10 mouse cellular contexts compared by ENCODE assay signal in the genomic region with DNA sequence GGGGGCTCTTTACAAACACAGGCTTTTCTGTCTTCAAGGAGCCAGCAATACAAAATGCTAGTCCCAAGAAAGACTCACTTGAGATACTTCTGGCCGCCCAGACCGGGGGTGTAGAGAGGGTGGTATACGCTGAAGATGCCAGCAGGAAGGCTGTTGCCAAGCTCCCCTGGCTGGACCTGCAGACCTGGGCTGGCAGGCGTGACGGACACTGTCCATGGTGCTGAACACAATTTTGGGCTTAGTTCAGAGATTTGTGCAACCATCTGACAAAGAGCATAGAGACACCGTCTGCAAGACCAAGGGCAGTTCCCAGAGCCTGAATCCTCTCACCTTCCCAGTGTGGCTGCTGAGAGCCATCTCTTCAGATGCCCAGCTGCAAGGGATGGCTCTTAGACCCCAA. TPM values are rescaled to one million over a fixed set of nuclear protein-coding genes. Genes with fewer than 3 reads are reported as not detected.
DNase-seq lines count a peak whose midpoint lies in the region; ATAC-seq lines count a peak whose summit lies in the region.
"Had no signal": no experiment of that assay in that cellular context is flagged by ENCODE, and none has a peak within 500 bp of the region (broad histone marks: within the 10 kb centered on the region; RNA-seq: fewer than 3 reads in every experiment).

No protein-coding gene starts in this region.

- no peak overlapping the region for H3K9ac ChIP-seq in kidney, embryonic 16.5 days (replicated peaks; ENCODE audit: low read length)
- H3K9ac ChIP-seq: embryonic facial prominence, embryonic 12.5 days; stomach, embryonic 15.5 days had no signal

- no peaks in the 10 kb centered on the region for H3K4me1 ChIP-seq in kidney, embryonic 16.5 days (ENCODE audit: insufficient read depth, low read length)
- H3K4me1 ChIP-seq: embryonic facial prominence, embryonic 12.5 days; stomach, embryonic 15.5 days had no signal

- H3K9me3 ChIP-seq in kidney, embryonic 16.5 days (ENCODE audit: low read length), result no peaks in the 10 kb centered on the region
- H3K9me3 ChIP-seq: embryonic facial prominence, embryonic 12.5 days; stomach, embryonic 15.5 days had no signal

- peak; percentile 42 to 63 for DNase-seq in layer of hippocampus, postnatal 10 days (ENCODE audit: low spot score in 2 of 2)
- DNase-seq in layer of hippocampus, adult 18-20 months (ENCODE audit: low spot score in 2 of 2), result no peak
- peak; percentile 38 for DNase-seq in Muller cell, postnatal 12 days (ENCODE audit: inconsistent ontology term)
- DNase-seq in c-Kit-positive CD71-positive TER-119-negative erythroid progenitor cells, embryonic 14.5 days (ENCODE audit: low read depth), result peak; percentile 34
- DNase-seq in ovary, adult 18-20 months (ENCODE audit: low spot score), result peak; percentile 6
- no peak for DNase-seq in left cerebral cortex, postnatal 14 days (ENCODE audit: low spot score in 2 of 2)

- H3K36me3 ChIP-seq in kidney, embryonic 16.5 days (ENCODE audit: insufficient read depth, low read length), result no peaks in the 10 kb centered on the region
- H3K36me3 ChIP-seq: embryonic facial prominence, embryonic 12.5 days; stomach, embryonic 15.5 days had no signal

- no peak overlapping the region for H3K27ac ChIP-seq in kidney, embryonic 16.5 days (ENCODE audit: low read length)
- H3K27ac ChIP-seq: embryonic facial prominence, embryonic 12.5 days; stomach, embryonic 15.5 days had no signal

- WGBS in kidney, embryonic 16.5 days, result 20% methylated on average over 6 of the region's 6 CpGs

- peak; percentile 61; the same call in 1 of the 2 replicates for ATAC-seq in kidney, embryonic 16.5 days (ENCODE audit: low FRiP score, low TSS enrichment)
- ATAC-seq in activated CD4-positive, CD25-positive, alpha-beta regulatory T cell, adult 4 months, result no peak

- H3K4me2 ChIP-seq in kidney, embryonic 16.5 days (replicated peaks; ENCODE audit: low read depth, low read length), result no peak overlapping the region
- H3K4me2 ChIP-seq: embryonic facial prominence, embryonic 12.5 days; stomach, embryonic 15.5 days had no signal

- H3K4me3 ChIP-seq in kidney, embryonic 16.5 days (ENCODE audit: low read length), result no peak overlapping the region
- H3K4me3 ChIP-seq: embryonic facial prominence, embryonic 12.5 days; stomach, embryonic 15.5 days had no signal

- H3K27me3 ChIP-seq in kidney, embryonic 16.5 days (ENCODE audit: insufficient read depth, low read length), result no peaks in the 10 kb centered on the region
- H3K27me3 ChIP-seq: embryonic facial prominence, embryonic 12.5 days; stomach, embryonic 15.5 days had no signal

- intact Hi-C loops in left cerebral cortex, postnatal 14 days (cut with DNase I), result no loop called here

RNA-seq across cellular contexts. Expression of a gene that starts 18.4 kb away (rescaled TPM):
- 10 to 100 TPM in 1 of 2 experiments, 1 to 10 TPM in 1; 9.8 to 10.3 TPM for total RNA-seq in layer of hippocampus, postnatal 10 days (2021)
- total RNA-seq in layer of hippocampus, adult 18-20 months (2021), result 1 to 10 TPM; 1.6 to 1.9 TPM
- 0.34 and 0.39 TPM in 2 replicates for polyA plus RNA-seq in kidney, embryonic 16.5 days (2015; fragmentation: Nextera tagmentation; extraction: Ambion mirVana)
- polyA plus RNA-seq in activated CD4-positive, CD25-positive, alpha-beta regulatory T cell, adult 4 months (2017; shearing (Covaris generic)), result not detected
- total RNA-seq in left cerebral cortex, postnatal 14 days (2021), result 10 to 100 TPM in 1 of 2 experiments, 1 to 10 TPM in 1; 9.9 to 11.3 TPM

Comparison
In these comparisons a context has a peak if more than half of its experiments do, and no peak if none do; other contexts are left out.
1. DNase-seq: peak in layer of hippocampus, postnatal 10 days (2 of 2), Muller cell, postnatal 12 days (single experiment), c-Kit-positive CD71-positive TER-119-negative erythroid progenitor cells, embryonic 14.5 days (single experiment) and ovary, adult 18-20 months (single experiment); none in layer of hippocampus, adult 18-20 months (0 of 2) and left cerebral cortex, postnatal 14 days (0 of 2).